Mouse (Mus musculus) adrenal gland, adult 2 months (tissue): ENCODE data around the gene Apbb1ip. TPM values are rescaled to one million over a fixed set of nuclear protein-coding genes. Genes with fewer than 3 reads are reported as not detected.

Source experiments
- DNase-seq: peaks from one replicate; pipeline ENCODE4 v3.0.0; 2021
- polyA plus RNA-seq: library from polyadenylated mRNA; depleted of rRNA; stranded (reverse); fragments of >200 nt; gene quantifications from 2 replicates; pipeline ENCODE4 v1.2.3, GENCODE M21; 2012
- total RNA-seq, 2 experiments: library from RNA; stranded (reverse); gene quantifications; 2 replicates each; pipeline ENCODE4 v1.2.3; 2021

Apbb1ip gene
- total and polyA plus RNA-seq, 3 experiments = 1.2 to 4.5 (median 2.9) TPM

DNA sequence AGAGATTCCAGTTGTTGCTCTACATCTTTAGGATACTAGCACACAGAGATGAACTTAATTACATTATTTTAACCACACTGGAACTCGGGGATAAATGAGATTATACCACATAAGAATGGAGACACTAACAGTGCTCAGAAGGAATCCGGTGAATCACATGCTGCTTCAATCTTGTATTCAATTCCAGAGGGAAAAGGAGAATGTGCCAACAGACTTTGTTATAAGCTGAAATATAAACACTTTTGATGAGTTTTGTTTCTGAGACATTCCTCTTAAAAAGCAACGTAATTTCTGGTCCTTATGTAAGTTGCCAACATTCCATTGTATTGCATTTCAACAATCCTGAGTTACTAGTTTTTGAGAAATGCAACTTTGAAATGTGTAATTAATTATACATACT is 1.8 kb downstream of the Apbb1ip start:
- DNase-seq = no peak

DNA sequence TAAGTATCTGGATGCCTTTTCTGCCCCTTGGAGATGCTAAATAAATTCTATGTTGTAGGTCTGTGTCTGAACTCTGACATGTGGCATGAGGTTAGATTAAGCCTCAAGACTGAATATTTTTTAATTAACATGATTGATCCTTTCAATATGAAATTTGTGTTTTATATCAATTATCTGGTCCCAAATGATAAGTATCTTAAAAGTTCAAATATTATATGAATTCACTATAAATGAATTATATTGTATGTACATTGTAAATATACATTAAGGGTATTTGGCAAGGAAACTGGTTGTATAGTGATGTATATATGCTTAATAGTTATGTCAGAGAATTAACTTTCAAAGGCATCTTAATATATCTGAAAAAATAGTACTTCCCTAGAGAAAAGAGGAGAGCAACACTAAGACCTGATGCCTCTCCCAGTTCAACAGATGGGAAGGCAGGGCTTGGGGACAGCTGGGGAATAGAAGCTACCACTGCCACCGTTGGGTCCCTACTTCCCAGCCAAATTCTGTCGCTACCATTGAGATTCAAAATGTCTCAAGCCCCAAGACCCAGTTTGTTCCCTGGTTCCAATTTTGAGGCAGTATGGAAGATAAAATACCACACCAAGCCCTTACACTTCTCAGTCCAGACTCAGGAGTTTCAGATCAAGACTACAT is 2.8 kb downstream of the Apbb1ip start:
- DNase-seq = no peak

DNA sequence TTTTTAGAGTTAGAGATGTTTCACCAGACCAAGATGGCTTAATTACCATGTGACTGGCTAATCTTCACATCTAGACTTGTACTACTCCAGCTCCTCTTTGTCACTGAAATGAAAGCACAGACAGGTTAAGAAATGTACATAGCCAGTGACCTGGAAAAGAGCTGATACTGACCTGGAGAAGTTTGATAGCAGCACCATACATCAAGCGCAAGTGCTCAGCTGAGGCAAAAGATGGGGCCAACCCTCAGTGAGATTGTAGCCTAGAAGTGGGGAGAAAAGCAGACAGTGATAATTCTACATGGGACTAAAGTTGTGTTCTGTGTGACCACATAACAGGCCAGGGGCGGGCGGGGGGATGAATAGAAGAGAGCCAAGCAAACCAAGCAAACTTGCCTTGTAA is 3.9 kb downstream of the Apbb1ip start:
- DNase-seq = no peak

DNA sequence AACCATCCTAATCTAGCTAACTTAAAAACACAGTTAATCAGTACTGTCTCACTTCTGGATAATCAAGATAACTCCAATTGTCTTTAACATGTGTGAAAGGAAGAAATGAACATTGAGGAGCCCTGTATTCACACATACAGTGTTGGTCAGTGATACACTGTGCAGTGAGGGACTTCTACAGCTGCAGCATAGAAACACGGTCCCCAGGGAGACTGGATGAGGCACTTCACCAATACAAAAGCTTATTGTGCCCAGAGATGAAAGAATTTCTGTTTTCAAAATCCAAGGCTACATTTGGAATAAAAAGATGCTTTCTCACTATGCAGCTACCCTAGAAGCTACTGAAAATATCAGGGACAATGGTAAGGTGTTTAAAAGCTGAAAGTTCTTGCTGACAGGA is 7.0 kb downstream of the Apbb1ip start:
- DNase-seq = no peak

DNA sequence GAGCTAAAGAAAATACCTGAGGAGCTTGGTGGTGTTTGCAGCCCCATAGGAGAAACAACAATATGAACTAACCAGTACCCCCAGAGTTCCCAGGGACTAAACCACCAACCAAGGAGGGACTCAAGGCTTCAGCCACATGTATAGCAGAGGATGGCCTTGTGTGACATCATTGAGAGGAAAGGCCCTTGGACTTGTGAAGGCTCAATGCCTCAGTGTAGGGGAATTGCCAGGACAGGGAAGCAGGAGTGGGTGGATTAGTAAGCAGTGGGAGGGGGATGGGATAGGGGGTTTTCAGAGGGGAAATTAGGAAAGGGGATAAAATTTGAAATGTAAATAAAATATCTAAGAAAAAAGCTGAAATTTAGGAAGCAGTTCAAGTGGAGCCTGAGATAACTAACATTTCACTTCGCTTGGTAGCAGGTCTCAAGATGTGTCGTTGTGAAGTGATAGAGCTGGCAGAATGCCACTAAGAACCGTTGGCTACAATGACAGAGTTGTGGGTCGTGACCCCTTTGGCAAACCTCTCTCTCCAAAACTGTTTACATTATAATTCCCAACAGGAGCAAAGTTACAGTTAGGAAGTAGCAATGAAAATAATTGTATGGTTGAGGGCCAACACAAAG is 7.6 kb downstream of the Apbb1ip start:
- no peak for DNase-seq

DNA sequence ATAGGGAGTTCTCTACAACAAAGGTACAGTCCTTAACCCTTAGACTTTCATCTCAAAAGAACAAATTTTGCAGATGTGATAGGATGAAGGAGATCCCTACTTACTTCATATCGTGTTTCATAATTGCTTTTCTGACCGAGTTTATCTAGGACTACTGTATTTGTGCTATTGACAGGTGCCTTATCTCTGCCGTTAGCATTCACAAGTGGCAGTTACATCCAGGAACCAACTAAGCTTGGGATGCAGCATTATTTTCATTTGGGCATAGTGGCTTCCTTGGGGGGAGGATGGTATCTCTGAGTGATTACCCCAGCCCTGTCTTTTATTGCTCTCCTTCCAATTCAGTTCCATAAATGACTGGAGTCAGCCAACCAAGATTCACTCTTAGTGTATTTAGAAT is 8.2 kb downstream of the Apbb1ip start:
- DNase-seq = no peak

DNA sequence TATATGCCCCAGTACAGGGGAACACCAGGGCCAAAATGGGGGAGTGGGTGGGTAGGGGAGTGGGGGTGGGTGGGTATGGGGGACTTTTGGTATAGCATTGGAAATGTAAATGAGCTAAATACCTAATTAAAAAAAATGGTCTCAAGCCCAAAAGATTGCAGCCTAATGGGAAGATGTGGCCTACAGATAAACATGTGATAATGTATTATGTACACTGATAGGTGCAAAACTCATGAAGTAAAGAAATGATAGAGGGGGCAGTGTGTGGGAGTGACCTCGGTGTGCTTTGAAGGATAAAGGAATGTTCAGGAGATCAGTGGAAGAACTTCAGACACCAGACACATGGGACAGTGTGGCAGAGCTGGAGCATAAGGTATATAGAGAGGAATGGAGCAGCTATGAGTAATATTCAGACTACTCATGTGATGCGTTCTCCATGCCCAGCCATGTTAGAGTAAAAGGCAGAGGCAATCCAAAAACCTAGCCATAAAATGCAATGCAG is 9.3 kb downstream of the Apbb1ip start:
- no peak for DNase-seq

DNA sequence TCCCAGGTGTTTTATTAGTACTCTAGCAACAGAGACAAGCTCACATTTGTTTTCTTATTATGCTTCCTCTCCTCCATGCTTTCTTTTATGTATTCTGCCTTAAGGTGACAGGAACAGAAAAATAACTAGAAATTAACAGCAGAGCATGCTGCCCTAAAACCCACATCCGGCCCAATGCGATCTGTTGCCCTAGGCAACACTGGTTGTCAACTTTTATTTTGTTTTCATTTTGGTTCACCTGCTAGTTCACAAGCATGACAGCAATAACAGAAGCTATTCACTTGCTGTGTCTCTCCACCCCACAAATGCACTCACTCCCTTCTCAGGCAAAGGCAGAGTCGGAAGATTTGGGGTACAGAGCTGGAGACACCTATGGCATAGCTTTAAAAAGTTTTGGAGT is 10.3 kb downstream of the Apbb1ip start:
- no peak for DNase-seq

DNA sequence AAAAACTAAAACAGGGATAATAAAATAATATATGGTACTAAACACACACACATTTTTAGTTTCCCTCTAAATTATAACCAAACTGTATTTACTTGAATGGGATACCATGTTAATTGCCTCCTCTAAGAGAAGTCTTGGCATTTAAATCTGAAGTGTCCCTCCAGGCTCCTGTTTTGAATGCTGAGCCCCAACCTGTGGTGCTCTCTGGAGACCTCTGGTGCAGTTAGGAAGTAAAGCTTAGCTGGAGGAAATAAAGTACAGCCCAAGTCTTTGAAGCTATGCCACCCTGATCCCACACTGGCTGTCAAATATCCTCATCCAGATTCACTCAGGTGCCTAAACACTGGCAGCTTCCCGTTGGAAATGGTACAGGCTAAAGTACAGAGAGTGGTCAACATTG is 10.9 kb downstream of the Apbb1ip start:
- no peak for DNase-seq

DNA sequence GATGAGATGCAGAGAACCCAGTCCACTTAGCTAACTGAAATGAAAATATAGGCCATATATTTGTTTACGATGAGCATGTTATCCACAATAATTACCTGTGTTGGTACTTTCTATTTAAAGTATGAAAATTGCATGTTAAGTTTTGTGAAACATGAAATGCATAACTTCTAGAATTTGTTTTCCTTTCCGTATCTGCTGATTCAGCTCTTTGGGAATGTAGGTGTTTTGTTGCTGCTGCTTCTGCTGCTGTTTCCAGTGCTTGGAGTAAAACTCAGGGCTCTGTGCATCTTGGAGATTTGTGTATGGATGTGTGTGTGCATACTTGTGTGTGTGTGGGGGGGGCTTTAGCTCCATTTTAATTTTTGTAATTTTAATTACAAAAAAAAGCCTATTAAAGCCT is 14.8 kb downstream of the Apbb1ip start:
- no peak for DNase-seq

DNA sequence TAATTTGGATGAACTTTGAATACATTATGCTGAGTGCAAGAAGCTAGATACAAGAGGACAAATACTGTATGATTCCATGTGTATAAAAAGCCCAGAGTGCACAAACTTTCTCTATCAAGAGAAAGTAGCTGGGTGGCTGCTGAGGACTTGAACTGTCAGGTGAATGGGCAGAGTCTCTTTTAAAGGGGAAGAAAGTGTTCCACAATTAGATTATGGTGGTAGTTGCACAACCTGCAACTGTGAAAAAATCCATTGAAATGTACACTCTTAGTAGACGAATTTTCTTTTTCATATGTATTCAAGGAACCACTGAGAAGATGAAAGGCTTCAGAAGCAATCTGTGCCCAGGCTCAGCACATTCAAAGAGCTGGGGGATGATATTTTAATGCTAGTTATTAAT is 15.7 kb downstream of the Apbb1ip start:
- no peak for DNase-seq

DNA sequence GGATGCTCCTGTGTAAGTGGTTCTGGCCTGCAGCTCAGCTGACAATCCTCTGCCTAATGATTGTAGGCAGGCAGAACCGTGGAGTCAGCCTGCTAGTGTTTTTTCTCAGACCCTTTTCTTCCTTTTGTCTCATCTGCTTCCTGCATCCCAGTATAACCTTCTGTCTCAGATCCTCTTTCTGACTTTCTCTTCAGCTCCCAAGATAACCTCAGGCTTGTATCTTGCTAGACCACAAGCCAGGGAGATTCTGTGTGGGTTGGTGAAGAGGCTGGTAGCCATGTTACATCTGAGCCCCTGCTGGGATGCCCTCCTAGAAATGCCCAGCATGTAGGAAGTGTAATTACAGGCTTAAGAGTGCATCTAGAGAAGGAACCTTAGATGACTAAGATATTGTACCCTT is 16.5 kb downstream of the Apbb1ip start:
- DNase-seq = no peak

DNA sequence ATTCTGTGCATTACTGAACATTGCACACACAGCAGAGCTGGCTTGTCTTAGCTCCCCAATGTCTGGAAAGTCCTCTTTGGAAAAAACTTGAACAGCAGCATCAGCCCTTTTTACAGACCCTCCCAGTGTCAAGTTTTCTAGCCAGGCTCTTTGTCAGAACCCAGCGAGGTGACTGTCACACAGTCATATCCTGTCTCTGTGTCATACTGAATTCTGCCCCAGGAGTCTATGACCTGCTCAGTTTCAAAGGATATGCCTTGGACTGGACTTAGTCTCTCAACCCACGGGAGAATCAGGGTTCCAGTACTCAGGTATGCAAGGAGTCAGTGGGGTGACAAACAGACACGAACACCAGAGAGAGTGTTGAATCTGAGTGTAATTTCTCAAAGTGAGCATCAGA is 21.2 kb downstream of the Apbb1ip start:
- no peak for DNase-seq

DNA sequence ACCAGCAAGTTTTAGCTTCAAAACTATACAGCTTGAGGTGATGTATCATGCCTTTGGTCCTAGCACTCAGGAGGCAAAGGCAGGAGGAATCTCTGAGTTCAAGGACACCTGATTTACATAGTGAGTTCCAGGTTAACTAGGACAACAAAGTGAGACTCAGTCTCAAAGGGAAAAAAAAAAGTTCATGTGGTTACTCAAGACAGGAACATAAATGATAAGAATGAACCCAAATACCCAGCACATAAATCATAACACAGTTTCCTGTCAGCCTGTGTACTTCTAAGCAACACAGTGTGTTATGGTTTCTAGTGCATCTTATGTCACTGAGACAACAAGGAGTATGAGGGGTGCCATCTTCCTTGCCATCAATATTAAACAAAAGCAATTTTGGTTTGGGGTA is 22.6 kb downstream of the Apbb1ip start:
- DNase-seq = no peak

DNA sequence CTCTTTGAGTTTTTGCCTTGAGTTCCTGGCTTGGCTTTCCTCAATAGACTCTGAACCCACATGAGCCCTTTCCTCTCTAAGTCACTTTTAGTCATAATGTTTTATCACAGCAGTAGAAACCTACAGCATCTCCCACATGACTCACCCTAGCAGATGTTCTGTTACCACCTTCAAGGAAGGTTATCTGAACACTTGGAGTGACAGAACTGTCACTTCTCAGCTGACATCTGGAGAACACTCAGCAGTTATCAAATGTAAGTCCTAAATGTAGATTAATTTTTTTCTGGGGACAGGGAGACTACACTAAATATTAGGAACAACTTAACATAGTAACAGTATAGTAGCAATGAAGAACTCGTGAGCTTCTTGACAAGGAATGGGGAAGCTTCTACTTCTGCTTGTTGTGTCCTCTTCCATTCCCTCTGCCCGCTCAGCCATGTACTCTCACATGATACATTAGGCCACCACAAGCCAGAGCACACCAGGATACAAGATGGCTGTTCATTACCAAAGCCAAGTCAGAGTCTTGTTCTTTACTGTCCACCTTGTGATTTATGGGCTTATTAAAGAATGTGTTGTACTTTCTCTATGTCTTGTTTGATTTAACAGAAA is 25.6 kb downstream of the Apbb1ip start:
- no peak for DNase-seq

DNA sequence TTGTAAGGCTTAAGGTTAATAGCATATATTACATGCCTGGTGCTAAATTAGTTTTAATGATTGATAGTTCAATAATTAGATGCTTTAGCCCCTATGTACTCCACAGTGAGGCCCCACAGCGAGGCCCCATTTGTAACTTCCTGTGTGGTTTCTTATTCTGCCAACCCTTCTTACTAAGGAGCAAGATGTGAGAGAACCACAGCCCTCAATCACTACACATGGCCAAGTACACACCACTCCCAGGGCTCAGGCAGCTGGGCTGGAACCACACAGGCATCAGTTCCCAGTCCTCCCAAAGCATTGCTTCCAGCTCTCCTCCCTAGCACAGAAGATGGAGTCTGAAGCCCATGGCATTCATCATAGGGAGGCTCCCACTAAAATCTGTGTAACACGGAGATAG is 31.7 kb downstream of the Apbb1ip start:
- DNase-seq = no peak

DNA sequence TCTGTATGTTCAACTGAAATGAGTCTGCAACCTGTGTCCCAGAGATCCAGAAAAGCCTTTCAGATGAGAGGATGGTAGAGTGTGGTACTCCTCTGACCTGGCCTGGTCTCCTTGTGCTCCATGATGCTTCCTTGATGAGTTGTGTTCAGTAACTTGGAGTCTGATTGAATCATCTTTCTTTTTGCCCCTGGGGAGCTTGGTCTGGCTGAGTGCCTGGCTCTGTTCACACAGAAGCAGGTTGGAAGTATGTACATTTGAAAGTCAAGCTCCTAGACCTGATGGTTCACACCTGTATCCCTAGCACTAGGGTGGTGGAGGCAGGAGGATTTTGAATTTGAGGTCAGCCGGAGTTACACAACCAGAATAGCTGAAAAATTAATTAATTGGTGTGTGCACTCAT is 32.7 kb downstream of the Apbb1ip start:
- DNase-seq = no peak

DNA sequence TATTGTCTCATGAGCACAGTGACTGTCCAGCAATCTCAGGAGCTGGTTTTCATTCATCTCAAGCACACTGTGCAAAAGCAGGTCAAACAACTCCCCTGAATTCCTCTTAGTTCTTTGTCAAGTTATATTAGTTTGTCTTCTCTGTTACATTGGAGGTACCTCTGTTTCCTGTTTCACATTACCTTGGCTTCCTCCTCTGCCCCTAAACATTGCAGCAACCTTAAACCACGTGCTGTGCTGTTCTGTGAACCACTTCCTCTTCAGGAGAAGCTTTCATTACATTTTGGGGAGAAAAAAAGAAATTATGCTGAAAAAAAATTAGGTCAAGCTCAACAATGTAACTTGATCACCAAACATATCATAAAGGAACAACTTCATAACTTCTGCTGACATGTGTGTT is 33.4 kb downstream of the Apbb1ip start:
- no peak for DNase-seq

DNA sequence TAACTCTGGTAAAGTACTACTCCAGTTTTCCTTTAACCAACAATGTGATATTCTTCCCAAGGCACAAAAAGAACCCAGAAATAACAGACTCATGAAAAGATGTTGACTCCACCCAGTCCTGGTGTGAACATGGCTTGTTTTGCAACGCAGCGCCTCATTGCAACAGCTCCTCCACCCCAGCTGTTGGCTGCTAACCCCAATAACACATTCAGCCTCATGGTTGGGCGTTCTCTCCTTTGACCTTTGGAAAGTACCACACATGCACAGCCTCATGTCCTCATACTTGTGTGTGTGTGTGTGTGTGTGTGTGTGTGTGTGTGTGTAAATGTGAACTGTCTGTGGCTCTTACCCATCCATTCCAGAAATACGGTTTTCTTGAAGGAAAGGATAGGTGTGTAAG is 37.0 kb downstream of the Apbb1ip start:
- peak; percentile 6 for DNase-seq

DNA sequence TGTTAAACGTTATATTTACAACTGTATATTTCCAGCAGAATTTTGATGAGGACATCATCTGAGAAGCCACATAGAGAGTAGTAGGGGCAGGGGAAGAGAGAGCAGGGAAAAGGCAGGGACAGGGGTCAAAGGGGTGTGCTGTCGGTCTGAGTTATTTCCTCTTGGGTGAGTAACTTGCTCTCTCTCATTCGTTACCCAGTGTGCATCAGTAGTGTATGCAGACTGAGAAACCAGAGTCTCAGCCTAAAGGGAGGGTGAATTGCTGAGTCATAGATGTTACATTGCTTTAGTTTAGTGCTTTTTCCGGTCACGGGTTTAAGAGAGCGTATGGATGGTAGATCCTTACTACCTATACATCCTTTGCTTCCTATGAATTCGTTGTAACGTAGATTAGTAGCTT is 37.6 kb downstream of the Apbb1ip start:
- no peak for DNase-seq

DNA sequence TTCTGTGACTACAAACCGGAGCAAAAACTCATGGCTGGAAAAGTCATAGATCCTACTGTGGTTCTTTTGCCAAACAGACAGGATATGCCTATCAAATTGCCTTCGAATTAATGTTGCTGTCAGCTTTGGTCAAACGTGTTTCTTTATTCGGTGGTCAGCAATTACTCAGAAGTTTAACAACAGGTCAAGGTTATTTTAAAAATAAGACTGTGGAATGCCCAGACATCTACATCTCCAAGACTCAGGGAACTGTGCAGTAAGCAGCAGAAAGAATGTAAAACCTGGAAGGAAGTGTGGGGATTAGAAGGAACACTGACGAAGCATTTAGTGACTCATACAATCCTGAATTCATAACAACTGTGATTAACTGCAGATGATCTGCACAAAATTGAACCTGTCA is 40.0 kb downstream of the Apbb1ip start:
- no peak for DNase-seq

DNA sequence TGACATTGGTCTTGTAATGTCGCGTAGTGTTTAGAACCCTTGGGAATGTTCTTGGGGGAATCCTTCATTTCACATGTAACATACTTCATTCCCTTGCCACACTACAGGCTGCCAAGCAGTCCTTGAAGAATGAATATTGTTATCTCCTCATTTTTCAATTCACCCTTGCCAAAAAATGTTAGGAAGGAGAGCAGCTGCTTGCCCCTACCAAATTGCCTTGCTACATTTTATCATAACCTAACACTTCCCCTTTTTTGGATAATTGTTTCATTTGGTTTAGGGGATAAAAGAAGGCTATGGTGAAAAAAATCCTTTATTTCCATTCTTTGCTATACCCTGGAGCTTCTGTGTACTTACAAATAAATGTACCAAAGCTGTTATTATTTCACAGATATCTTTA is 41.8 kb downstream of the Apbb1ip start:
- no peak for DNase-seq

DNA sequence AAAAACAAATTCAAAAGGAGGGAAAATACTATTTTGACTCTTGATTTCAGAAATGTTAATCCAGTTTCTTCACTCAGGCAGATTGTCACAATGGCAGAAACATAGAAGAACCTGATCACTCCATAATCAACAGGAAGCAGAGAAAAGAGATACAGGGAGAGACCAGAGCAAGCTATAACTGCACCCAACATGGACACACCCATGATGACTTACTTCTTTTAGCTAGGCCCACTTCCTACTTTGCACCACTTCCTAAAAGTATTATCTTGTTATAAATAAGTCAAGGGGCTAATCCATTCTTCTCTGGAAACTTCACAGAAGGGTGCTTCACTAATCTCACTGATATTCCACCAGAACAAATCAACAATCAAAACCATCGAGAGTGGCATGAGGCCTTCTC is 42.3 kb downstream of the Apbb1ip start:
- DNase-seq = no peak

DNA sequence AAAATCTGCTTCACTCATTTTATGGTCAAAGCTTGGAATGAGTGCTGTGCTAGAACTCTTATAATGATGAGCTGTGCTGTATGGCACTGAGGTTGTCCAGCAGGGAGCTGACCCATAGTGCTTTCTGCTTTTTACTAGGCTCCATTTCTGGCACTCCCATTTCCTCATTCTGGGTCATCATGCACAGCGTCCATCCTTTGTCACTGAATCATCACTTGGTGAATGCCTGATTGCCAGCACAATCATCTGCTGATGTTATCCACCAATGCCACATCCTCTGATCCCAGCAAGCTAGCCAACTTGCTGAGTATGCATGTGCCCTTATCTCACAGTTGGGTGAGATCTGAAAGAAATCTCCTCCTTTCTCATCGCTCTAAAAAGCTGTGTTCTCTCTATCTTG is 48.4 kb downstream of the Apbb1ip start:
- no peak for DNase-seq
